Mouse (Mus musculus): ENCODE measurements around the gene Atp6v0b.

Gene Atp6v0b

GRCm38 (mm10) chr4:117887133-117887532, at the start of gene Atp6v0b:
Atp6v0b (minus strand) TSS chr4:117887333.
- DNase-seq: peak; percentile 97

GRCm38 (mm10) chr4:117934081-117934480, 46.9 kb upstream of the Atp6v0b start:
- no peak for DNase-seq

- no peak for DNase-seq
Observed at GRCm38 (mm10) chr4:117933248-117933647, 46.1 kb upstream of the Atp6v0b start.

GRCm38 (mm10) chr4:117929391-117929881, 42.3 kb upstream of the Atp6v0b start, which contains the start of gene Artn:
Artn (minus strand) TSS chr4:117929763.
- peak; percentile 74 to 84 for DNase-seq

GRCm38 (mm10) chr4:117928699-117929241, 41.6 kb upstream of the Atp6v0b start:
- peak; percentile 79 to 84 for DNase-seq

GRCm38 (mm10) chr4:117928234-117928633, 41.1 kb upstream of the Atp6v0b start:
- peak; percentile 66 to 71 for DNase-seq

GRCm38 (mm10) chr4:117926545-117927482, 39.7 kb upstream of the Atp6v0b start:
- DNase-seq: peak; percentile 63 to 77

- DNase-seq: no peak
Observed at GRCm38 (mm10) chr4:117924916-117925315, 37.8 kb upstream of the Atp6v0b start.

GRCm38 (mm10) chr4:117923450-117923849, 36.3 kb upstream of the Atp6v0b start:
- no peak for DNase-seq

- no peak for DNase-seq
Observed at GRCm38 (mm10) chr4:117921358-117921757, 34.2 kb upstream of the Atp6v0b start.

GRCm38 (mm10) chr4:117918762-117919161, 31.6 kb upstream of the Atp6v0b start:
- no peak for DNase-seq

GRCm38 (mm10) chr4:117918261-117918660, 31.1 kb upstream of the Atp6v0b start:
- peak; percentile 25 to 42 for DNase-seq

- DNase-seq: no peak
Observed at GRCm38 (mm10) chr4:117917847-117918246, 30.7 kb upstream of the Atp6v0b start.

- DNase-seq: no peak
Observed at GRCm38 (mm10) chr4:117917402-117917801, 30.3 kb upstream of the Atp6v0b start.

- no peak for DNase-seq
Observed at GRCm38 (mm10) chr4:117916386-117916785, 29.3 kb upstream of the Atp6v0b start.

- peak; percentile 22 to 34 for DNase-seq
Observed at GRCm38 (mm10) chr4:117915489-117916105, 28.5 kb upstream of the Atp6v0b start.

GRCm38 (mm10) chr4:117914591-117915442, 27.7 kb upstream of the Atp6v0b start, which contains the start of gene Ipo13:
Ipo13 (minus strand) TSS chr4:117914999.
- DNase-seq: peak; percentile 95

- peak; percentile 13 to 19 for DNase-seq
Observed at GRCm38 (mm10) chr4:117914031-117914430, 26.9 kb upstream of the Atp6v0b start.

GRCm38 (mm10) chr4:117913421-117913820, 26.3 kb upstream of the Atp6v0b start:
- DNase-seq: peak; percentile 31 to 50

GRCm38 (mm10) chr4:117912685-117913273, 25.6 kb upstream of the Atp6v0b start:
- DNase-seq: no peak

GRCm38 (mm10) chr4:117912131-117912561, 25.0 kb upstream of the Atp6v0b start:
- DNase-seq: no peak

All from kidney, postnatal 4 days (tissue).